Mouse (Mus musculus) forebrain, embryonic 12.5 days (tissue): ENCODE measurements around the gene Gata3. TPM values are rescaled to one million over a fixed set of nuclear protein-coding genes. Genes with fewer than 3 reads are reported as not detected.
A peak's percentile ranks its signal among the peaks of the same experiment; 100 is the strongest.

Source experiments
- ATAC-seq: fragments of 200-750 bp; cut with Nextera tagmentation; 2 replicates; pipeline ENCODE4 v1.8.0; 2017; ENCODE audit warnings: moderate TSS enrichment; ENCODE audit not compliant: low FRiP score
- H3K27ac ChIP-seq: fragments of 300-500 bp; sonication (generic); 2 replicates; pipeline ENCODE4 v1.5.1; 2016; ENCODE audit warnings: mild to moderate bottlenecking
- H3K27me3 ChIP-seq: fragments of 300-500 bp; sonication (generic); 2 replicates; pipeline ENCODE4 v1.6.1; 2016; ENCODE audit warnings: mild to moderate bottlenecking
- H3K36me3 ChIP-seq: fragments of 300-500 bp; sonication (generic); replicated peaks from 2 replicates; pipeline ENCODE4 v1.6.1; 2016; ENCODE audit warnings: mild to moderate bottlenecking
- H3K4me1 ChIP-seq: fragments of 300-500 bp; sonication (generic); 2 replicates; pipeline ENCODE4 v1.6.1; 2016
- H3K4me2 ChIP-seq: fragments of 300-500 bp; sonication (generic); 2 replicates; pipeline ENCODE4 v1.6.1; 2016; ENCODE audit warnings: mild to moderate bottlenecking, moderate library complexity
- H3K4me3 ChIP-seq: fragments of 300-500 bp; sonication (generic); replicated peaks from 2 replicates; pipeline ENCODE4 v1.5.1; 2016; ENCODE audit warnings: mild to moderate bottlenecking
- H3K9ac ChIP-seq: fragments of 300-500 bp; sonication (generic); 2 replicates; pipeline ENCODE4 v1.6.1; 2016; ENCODE audit warnings: mild to moderate bottlenecking
- H3K9me3 ChIP-seq: fragments of 300-500 bp; sonication (generic); 2 replicates; pipeline ENCODE4 v1.6.1; 2016
- WGBS: fragments of 180-500 bp; shearing (Covaris S2); methylation state at CpG from one replicate; pipeline ENCODE4 v1.1.7; 2016; 5-methylcytosine and 5-hydroxymethylcytosine counted together
- polyA plus RNA-seq: library from polyadenylated mRNA; unstranded; fragments of >200 nt; fragmentation: Nextera tagmentation; extraction: Ambion mirVana; gene quantifications from 2 replicates; pipeline ENCODE4 v1.2.1, GENCODE M21; 2016

The Gata3 gene
- polyA plus RNA-seq, 1 experiment from 2014 or later, result 10.9 TPM

- Histone ChIP-seq H3K4me3 (no peak overlapping the region), H3K36me3 (no peaks in the 10 kb centered on the region), H3K4me1 (peaks cover 30% of the 10 kb centered on the region), H3K4me2 (no peak overlapping the region), H3K27me3 (peaks cover 96% of the 10 kb centered on the region), H3K9me3 (no peaks in the 10 kb centered on the region), H3K9ac (no peak overlapping the region), H3K27ac (no peak overlapping the region)
- no peak for ATAC-seq
- WGBS, result under 1% methylated on average over 19 of the region's 19 CpGs
Observed at GRCm38 (mm10) chr2:9894836-9895593, 5.2 kb upstream of the Gata3 start.

- Histone ChIP-seq H3K36me3 (no peaks in the 10 kb centered on the region), H3K9me3 (no peaks in the 10 kb centered on the region), H3K4me1 (peaks cover 34% of the 10 kb centered on the region), H3K9ac (no peak overlapping the region), H3K27me3 (peaks cover 96% of the 10 kb centered on the region), H3K4me3 (no peak overlapping the region), H3K4me2 (no peak overlapping the region), H3K27ac (no peak overlapping the region)
- WGBS, result 7% methylated on average over 6 of the region's 6 CpGs
- ATAC-seq, result peak; percentile 44
Observed at GRCm38 (mm10) chr2:9893272-9893953, 3.6 kb upstream of the Gata3 start.

GRCm38 (mm10) chr2:9892541-9892940 is 2.7 kb upstream of the Gata3 start:
- Histone ChIP-seq H3K4me2 (no peak overlapping the region), H3K27me3 (peaks cover 95% of the 10 kb centered on the region), H3K9ac (no peak overlapping the region), H3K9me3 (no peaks in the 10 kb centered on the region), H3K4me3 (no peak overlapping the region), H3K36me3 (no peaks in the 10 kb centered on the region), H3K27ac (no peak overlapping the region), H3K4me1 (peaks cover 31% of the 10 kb centered on the region)
- no peak for ATAC-seq
- 4% methylated on average over 7 of the region's 7 CpGs for WGBS

- ATAC-seq, result no peak
Observed at GRCm38 (mm10) chr2:9890906-9891305, 1.1 kb upstream of the Gata3 start.

GRCm38 (mm10) chr2:9890251-9890650 is 417 bp upstream of the Gata3 start:
- no peak overlapping the region for H3K9ac ChIP-seq
- 4% methylated on average over 8 of the region's 8 CpGs for WGBS
- ATAC-seq, result no peak
- peaks cover 95% of the 10 kb centered on the region for H3K27me3 ChIP-seq
- no peaks in the 10 kb centered on the region for H3K9me3 ChIP-seq
- peaks cover 16% of the 10 kb centered on the region for H3K4me1 ChIP-seq
- H3K4me2 ChIP-seq, result no peak overlapping the region
- no peak overlapping the region for H3K27ac ChIP-seq
- H3K4me3 ChIP-seq, result no peak overlapping the region
- H3K36me3 ChIP-seq, result no peaks in the 10 kb centered on the region

More at GRCm38 (mm10) chr2:9890906-9891305, 1.1 kb upstream of the Gata3 start:
- Histone ChIP-seq H3K27ac (no peak overlapping the region), H3K4me1 (peaks cover 22% of the 10 kb centered on the region), H3K27me3 (peaks cover 95% of the 10 kb centered on the region), H3K9me3 (no peaks in the 10 kb centered on the region), H3K4me3 (no peak overlapping the region), H3K4me2 (no peak overlapping the region), H3K9ac (no peak overlapping the region), H3K36me3 (no peaks in the 10 kb centered on the region)
- WGBS, result 3% methylated on average over 5 of the region's 5 CpGs

- Histone ChIP-seq H3K27me3 (peaks cover 95% of the 10 kb centered on the region), H3K36me3 (no peaks in the 10 kb centered on the region), H3K27ac (no peak within 1 kb of the TSS), H3K9ac (no peak within 1 kb of the TSS), H3K4me1 (peaks cover 12% of the 10 kb centered on the region), H3K4me3 (peak within 1 kb of the TSS; percentile 14; the same call in 1 of the 2 replicates), H3K9me3 (no peaks in the 10 kb centered on the region), H3K4me2 (peak within 1 kb of the TSS; percentile 29)
- peak; percentile 51; the same call in 1 of the 2 replicates for ATAC-seq
- under 1% methylated on average over 30 of the region's 30 CpGs for WGBS
Observed at GRCm38 (mm10) chr2:9888913-9889650, 752 bp downstream of the Gata3 start, which contains the start of gene 9230102O04Rik. TSS of gene 9230102O04Rik (minus strand) at chr2:9889540.

GRCm38 (mm10) chr2:9887636-9888035 is 2.2 kb downstream of the Gata3 start:
- no peak overlapping the region for H3K27ac ChIP-seq
- WGBS, result 0% methylated on average over 7 of the region's 7 CpGs
- peaks cover 95% of the 10 kb centered on the region for H3K27me3 ChIP-seq
- H3K4me2 ChIP-seq, result no peak overlapping the region
- ATAC-seq, result no peak
- no peak overlapping the region for H3K9ac ChIP-seq
- no peaks in the 10 kb centered on the region for H3K36me3 ChIP-seq
- no peak overlapping the region for H3K4me3 ChIP-seq
- H3K9me3 ChIP-seq, result no peaks in the 10 kb centered on the region
- peaks cover 19% of the 10 kb centered on the region for H3K4me1 ChIP-seq

GRCm38 (mm10) chr2:9886921-9887610 is 2.8 kb downstream of the Gata3 start:
- no peak for ATAC-seq
- no peaks in the 10 kb centered on the region for H3K36me3 ChIP-seq
- H3K27ac ChIP-seq, result no peak overlapping the region
- WGBS, result 4% methylated on average over 7 of the region's 7 CpGs
- no peaks in the 10 kb centered on the region for H3K9me3 ChIP-seq
- no peak overlapping the region for H3K9ac ChIP-seq
- H3K4me2 ChIP-seq, result no peak overlapping the region
- H3K27me3 ChIP-seq, result peaks cover 95% of the 10 kb centered on the region
- H3K4me1 ChIP-seq, result peaks cover 25% of the 10 kb centered on the region
- H3K4me3 ChIP-seq, result no peak overlapping the region

- no peak for ATAC-seq
- H3K36me3 ChIP-seq, result no peaks in the 10 kb centered on the region
- H3K27me3 ChIP-seq, result peaks cover 99% of the 10 kb centered on the region
- H3K9me3 ChIP-seq, result no peaks in the 10 kb centered on the region
- peaks cover 34% of the 10 kb centered on the region for H3K4me1 ChIP-seq
- H3K4me2 ChIP-seq, result no peak overlapping the region
- H3K4me3 ChIP-seq, result no peak overlapping the region
- WGBS, result 8% methylated on average over 3 of the region's 3 CpGs
- no peak overlapping the region for H3K9ac ChIP-seq
- H3K27ac ChIP-seq, result no peak overlapping the region
Observed at GRCm38 (mm10) chr2:9886031-9886430, 3.8 kb downstream of the Gata3 start.

GRCm38 (mm10) chr2:9885217-9885770 is 4.5 kb downstream of the Gata3 start:
- no peak for ATAC-seq
- Histone ChIP-seq H3K4me3 (no peak overlapping the region), H3K9me3 (no peaks in the 10 kb centered on the region), H3K4me1 (peaks cover 38% of the 10 kb centered on the region), H3K27ac (no peak overlapping the region), H3K9ac (no peak overlapping the region), H3K4me2 (no peak overlapping the region), H3K27me3 (peaks cover 99% of the 10 kb centered on the region), H3K36me3 (no peaks in the 10 kb centered on the region)
- WGBS, result 1% methylated on average over 14 of the region's 14 CpGs

- H3K4me3 ChIP-seq, result no peak overlapping the region
- H3K9ac ChIP-seq, result no peak overlapping the region
- peaks cover 41% of the 10 kb centered on the region for H3K4me1 ChIP-seq
- no peak for ATAC-seq
- no peaks in the 10 kb centered on the region for H3K9me3 ChIP-seq
- H3K36me3 ChIP-seq, result no peaks in the 10 kb centered on the region
- no peak overlapping the region for H3K4me2 ChIP-seq
- no peak overlapping the region for H3K27ac ChIP-seq
- 2% methylated on average over 15 of the region's 15 CpGs for WGBS
- peaks cover 99% of the 10 kb centered on the region for H3K27me3 ChIP-seq
Observed at GRCm38 (mm10) chr2:9884533-9885216, 5.2 kb downstream of the Gata3 start.
